Mouse (Mus musculus) left cerebral cortex, postnatal 14 days (tissue): ENCODE measurements at regions not wholly inside any gene's neighbourhood (a gene's known extent, or its start where the extent isn't known, plus 50 kb on each side); places are given as distances from the start of the nearest gene placed in this dataset.
"Not testable (repeated sequence)": the region's sequence is repeated elsewhere in the genome, so short reads cannot be mapped to it uniquely, and the experiment has no call there.

Experiments used
- DNase-seq, 2 experiments: peaks; one replicate each; pipeline ENCODE4 v3.0.0; 2021 to 2022; ENCODE audit warnings: low spot score in 2 of 2, mixed read lengths in 1 of 2
- intact Hi-C: fragments of 180-260 bp; cut with DNase I; formaldehyde crosslinking; loops from one replicate; pipeline ENCODE4 v1.15.1; 2025

DNA sequence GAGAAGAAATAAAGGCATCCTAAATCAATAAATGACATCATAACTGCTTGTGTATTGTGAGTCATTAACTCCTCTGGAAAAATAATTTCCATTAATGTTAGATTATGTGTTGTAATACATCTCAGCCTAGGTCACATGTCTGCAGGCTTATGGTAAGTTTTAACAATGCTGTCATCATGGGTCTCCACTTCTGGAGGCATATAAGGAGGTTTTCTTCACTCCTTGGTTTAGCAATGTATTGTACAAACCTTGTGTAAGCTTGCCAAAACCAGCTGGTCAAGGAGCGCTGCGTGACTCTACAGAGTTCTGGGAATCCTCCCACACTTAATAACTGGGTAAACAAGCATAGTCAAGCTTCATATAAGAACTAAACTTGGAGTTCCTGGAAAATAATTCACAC lies 529.5 kb upstream of the Hsf2 start:
- intact Hi-C loops = no loop called here
- DNase-seq = no peak

DNA sequence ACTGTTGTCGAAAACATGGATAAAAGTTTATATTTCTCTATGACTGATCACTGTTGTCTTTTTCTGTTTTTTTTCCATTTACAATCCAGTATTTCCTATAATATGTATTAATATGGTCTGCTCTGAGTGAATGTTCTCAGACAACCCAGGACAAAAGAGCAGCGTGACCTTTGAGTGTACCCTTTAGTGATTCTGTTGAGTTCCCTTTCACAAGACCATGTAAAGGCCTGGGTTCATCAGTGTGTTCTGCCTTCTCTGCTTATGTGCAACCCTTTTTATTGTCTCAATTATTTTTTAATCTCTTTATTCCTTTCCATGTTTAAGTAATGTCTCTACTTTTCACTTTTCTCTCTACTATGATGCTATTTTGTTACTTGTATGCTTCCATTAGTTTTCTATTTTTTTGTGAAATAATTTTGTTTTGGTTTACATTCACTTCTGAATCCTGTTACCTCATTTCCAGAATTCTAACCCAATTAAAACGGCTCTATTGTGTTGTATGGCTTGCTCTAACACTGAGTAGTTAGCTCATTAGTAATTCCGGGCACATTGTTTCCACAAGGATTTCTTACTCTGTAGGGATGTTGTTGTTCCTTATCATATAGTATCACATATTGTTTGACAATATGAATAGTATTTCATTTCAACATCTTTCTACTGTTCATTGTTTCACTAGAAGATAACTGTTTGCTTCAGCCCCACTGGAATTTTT lies 523.9 kb upstream of the Hsf2 start:
- intact Hi-C loops = no loop called here
- no peak for DNase-seq

DNA sequence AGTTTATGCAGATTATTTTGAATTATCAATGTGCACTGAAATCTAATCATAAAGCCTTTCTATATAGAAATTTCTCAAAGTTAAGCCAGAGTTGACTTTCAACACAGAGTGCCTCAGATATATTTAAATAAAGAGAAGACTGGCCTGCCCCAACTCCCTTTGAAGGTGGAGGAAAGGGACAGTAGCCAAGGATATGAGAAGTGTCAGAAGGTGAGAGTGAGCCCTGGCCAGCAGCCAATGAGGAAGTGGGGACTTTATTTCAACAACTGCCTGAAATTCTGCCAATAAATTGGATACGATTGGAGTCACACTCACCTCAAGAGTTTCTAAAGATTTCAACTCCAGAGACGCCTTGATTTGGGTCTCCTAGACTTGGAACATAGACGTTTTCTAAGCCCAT lies 523.0 kb upstream of the Hsf2 start:
- intact Hi-C loops = no loop called here
- DNase-seq = no peak

DNA sequence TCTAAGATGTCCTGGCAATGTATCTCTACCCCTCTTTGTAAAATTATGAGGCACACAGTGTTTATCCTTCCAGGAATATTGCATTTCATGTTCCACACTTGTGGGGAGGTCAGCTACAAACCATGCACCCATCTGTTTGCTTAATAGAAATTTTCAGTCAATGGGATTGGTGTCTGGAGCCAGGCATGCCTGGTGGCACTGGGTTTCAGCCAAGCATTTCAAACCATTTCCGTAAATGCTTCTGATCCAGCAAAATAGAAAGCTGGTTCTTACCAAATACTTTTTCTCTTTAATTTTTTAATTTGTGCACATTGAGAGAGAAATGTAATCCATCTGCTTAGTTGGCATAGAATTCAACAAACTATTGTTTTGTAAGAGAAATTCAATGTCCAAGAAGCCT lies 517.3 kb upstream of the Hsf2 start:
- intact Hi-C loops = no loop called here
- no peak for DNase-seq

DNA sequence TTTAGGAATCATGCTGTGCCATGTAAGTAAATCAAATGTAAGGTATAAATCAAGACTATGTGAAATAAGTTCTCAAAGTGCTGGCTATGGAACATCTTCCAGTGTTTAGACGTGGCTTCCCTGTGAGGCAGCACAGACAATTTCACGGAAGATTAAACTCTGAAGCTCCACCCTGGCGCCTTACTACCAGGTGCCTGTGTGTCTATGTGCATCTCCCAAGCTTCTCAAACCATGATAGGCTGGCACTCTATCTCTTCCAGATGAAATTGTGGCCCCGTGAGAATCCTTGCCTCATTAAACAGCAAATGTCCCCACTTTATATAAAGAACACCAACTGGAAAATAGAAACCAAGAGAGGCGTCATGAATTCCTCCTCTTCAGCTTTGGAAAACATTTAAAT lies 511.4 kb upstream of the Hsf2 start:
- no peak for DNase-seq
- intact Hi-C loops = no loop called here

DNA sequence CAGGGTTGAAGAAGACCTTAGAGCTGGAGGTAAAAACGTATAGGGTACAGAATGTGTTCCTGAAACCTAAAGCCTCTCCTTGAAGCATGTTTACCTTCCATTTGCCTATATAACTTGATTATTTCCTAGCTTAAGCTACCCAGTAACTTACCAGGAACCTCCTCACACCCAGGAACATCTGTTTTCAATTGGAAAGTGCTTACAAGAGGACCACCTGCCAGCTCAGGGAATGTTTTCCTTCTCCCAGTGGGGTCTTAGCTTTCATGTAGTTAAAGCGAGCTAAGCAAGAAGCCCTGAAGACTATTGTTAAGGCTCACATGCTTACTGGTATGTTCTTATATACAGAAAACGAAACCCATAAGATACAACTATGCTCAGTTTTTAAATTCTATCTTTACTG lies 506.6 kb upstream of the Hsf2 start:
- intact Hi-C loops = no loop called here
- DNase-seq = no peak

DNA sequence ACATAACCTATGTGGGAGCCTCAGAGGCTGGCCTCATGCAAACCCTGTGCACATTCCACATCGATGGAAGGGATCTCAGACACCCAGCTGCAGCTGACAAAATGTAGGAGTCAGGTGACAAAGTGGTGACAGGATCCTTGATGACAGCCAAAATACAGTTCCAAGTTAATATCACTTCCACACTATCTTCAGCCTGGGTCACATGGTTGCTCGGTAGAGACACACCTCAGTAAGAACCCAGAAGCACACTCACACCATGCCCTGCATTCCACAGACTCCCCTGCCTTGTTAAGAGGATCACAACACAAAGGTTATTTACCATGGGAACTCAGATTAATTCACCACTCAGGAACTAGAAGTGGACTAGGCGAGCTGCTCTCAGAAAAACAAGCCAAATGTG lies 505.4 kb upstream of the Hsf2 start:
- intact Hi-C loops = no loop called here
- peak in 1 of 2 experiments; percentile 15 for DNase-seq

DNA sequence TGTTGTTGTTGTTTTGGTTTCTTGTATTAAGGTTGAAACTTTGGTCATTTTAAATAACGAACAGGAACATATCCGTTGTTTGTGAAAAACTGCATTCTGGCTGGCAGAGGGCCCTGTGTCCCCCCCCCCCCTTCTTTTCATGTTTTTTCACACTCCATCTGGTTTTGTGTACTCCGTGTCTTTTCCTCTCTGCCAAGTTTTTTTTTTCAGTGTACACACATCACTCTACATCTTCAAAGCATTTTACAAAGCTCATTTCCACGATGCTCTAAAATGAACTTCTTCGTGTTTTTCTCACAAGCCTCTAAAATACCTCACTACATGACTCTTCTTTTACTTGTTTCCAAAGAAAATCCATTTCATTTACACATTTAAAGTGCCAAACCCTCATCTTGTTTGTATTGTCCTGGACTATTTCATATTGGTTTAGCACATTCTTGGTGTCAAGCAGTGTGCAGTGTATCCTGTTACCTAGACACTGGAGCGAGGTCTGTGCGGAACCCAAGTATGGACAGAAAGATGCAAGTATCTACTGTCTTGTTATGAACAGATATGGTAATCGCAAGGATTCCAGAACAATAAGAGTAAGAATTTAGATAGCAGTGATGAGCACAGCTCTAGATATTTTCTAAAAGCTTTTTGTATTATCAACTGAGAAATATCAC lies 503.5 kb upstream of the Hsf2 start:
- intact Hi-C loops = no loop called here
- DNase-seq = peak in 1 of 2 experiments; percentile 48

DNA sequence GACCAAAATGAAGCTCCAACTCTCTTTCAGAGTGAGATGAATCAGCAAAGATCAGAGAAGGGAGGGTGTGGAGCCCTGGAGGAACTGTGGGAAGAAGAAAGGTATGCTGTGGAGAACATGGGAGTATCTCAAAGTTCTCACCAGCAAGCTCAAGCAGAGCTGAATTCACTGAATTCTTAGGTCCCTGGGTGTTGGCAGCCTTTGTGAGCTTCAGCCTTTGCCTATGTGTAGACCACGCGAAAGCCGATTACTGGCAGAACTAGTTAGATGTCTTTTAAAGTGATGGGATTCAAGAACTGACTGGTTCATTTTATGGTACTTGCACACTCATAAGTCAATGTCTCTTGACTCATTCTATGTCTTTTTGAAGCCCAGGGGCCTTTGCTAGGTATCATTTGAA lies 491.2 kb upstream of the Hsf2 start:
- DNase-seq = no peak
- intact Hi-C loops = no loop called here

DNA sequence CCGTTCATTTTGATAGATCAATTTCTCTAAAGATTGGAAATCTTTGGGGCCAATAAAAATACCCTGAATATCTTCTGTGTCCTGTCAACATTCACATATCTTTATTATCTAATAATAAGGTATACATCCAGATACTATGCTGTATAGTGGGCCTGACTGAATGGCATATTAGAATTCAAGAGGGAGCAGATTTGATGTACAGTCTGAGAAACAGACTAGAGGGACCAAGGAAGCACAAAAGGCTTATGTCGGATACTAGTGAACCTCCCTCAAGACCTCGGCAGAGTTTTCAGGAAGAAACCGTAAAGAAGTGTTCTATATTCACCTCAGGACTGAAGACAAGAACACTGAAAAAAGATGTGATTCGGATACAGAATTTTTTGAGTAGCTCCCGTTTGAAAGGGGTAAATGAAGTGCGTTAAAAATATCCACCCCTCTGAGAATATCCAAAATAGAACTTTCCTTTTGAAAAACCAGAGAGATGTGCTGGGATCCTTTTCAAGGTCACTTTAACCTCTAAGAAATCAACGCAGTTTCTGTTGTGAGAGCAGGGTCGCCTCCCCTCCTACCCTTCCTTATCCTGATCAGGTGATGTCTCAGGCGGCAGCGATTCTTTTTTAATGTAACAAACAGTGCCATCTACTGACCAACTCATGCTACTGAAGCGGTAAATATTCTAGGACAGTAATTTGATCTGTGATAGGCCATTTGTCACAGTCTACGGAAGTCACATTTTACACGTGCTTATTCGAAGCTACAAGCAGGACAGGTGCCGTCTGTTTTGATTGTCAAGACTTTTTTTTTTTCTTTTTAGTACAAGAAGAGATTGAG lies 485.1 kb upstream of the Hsf2 start:
- DNase-seq = peak; percentile 63 to 71
- intact Hi-C loops = loop anchor here (2.0 kb wide), 1 partner anchor 624 kb away; the partner anchor contains the start of gene Gja1

DNA sequence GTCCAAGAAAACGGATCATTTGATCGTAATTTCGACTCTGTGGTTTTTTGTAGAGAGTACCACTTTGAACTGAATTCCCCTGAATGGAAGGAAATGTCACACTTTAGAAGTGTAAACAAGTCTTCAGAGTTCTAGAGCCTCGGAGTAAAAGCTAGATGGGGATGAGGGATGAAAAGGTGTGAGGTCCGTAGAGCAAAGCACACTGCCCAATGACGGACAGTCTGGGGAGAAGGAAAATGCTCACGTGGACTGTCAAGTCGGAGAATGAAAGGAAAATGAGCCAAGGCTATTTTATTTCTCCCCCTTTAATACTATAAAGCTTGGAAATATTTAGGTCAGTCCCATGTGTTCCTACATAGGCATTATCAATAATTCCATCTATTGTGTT lies 484.5 kb upstream of the Hsf2 start:
- intact Hi-C loops = loop anchor here (2.0 kb wide), 2 partner anchors 181 to 625 kb away; partner anchors contain the start of gene Gja1
- no peak for DNase-seq

DNA sequence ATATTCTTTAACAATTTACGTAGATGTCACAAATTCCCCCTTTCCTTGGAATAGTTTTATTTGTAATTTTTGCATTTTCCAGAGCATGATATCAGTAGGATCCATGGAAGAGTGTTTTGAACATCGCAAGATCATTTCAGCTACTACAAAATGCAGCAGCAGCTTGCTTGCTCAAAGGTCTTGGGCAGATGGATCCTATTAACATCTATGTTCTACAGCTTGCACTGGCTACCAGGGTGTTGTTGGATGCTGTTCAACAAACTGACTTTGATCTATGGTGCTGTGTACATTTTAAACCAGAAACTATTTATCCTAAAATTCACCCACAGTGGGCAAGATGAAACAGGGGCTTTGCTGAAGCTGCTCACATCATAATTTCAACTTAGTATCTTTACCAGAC lies 448.5 kb upstream of the Hsf2 start:
- intact Hi-C loops = no loop called here
- DNase-seq = peak in 1 of 2 experiments; percentile 0

DNA sequence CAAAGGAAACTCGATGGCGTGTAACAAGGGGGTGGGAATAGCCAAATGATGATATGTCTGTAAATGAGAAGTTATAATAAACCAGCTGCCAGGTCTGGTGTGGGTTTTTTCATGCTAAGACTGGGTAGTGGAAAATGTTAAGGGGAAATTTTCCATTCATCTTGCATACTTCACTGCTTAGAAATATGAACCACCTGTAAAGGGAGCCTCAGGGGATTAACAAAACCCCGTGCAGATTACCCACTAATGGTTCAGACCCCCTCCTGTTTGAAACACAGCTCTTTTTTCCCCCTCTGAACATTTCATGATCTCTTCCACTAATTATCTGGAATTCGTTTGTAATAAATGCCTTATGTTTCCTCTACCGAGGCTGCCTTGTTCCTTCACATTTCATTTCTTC lies 446.0 kb upstream of the Hsf2 start:
- no peak for DNase-seq
- intact Hi-C loops = no loop called here

DNA sequence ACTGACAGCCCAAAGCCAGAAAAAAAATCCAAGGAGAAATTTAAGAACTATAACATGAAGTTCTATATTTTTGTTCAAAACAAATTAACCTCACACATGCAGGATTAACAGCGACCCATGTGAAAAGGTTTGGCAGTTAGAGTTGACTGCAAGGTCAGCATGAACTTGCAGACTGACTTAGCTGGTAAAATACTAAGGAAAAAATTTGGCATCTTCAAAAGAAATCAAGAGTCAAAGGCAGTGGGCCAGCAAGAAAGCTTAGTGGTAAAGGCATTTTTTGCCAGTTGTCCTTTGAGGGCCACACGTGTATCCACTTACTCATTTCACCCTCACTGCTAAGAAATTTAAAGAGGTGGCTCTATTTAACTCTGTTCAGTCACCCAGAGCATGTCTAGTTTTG lies 440.2 kb upstream of the Hsf2 start:
- intact Hi-C loops = no loop called here
- no peak for DNase-seq

DNA sequence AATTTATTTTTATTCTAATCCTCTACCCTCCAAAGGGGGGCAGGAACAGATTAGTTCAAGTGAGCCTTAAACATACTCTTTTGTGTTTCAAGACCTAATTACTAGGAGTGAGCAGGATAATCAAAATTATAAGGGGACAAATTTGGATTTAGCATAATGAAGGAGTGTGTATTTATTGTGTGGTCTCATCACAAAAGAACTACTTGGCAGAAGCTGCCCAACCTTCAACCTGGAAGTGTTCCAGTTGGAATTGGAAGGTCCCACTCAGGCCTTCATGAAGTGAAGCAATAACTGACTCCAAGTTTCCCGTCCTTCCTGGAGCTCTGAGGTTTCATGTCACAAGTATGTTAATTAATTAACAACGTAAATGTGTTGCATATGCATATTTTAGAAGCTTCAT lies 439.3 kb upstream of the Hsf2 start:
- intact Hi-C loops = no loop called here
- peak in 1 of 2 experiments; percentile 3 for DNase-seq

DNA sequence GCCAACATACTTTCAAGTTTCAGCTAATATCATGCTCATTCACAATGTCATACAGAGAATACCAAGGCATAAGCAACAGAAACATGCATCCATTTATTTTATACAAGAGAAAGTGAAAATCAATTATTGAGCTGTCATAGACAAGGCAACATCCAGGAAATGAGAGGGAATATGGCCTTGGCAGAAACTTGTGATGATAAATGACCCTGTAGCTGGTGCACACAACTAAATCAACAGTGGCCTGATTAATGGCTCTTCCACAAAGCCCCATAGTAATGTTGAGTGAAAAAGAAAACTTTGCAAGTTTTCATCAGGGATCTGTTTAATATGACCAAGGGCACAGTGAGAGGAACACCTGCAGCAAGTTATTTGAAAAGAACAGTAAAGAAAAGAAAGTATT lies 438.5 kb upstream of the Hsf2 start:
- DNase-seq = no peak
- intact Hi-C loops = no loop called here

DNA sequence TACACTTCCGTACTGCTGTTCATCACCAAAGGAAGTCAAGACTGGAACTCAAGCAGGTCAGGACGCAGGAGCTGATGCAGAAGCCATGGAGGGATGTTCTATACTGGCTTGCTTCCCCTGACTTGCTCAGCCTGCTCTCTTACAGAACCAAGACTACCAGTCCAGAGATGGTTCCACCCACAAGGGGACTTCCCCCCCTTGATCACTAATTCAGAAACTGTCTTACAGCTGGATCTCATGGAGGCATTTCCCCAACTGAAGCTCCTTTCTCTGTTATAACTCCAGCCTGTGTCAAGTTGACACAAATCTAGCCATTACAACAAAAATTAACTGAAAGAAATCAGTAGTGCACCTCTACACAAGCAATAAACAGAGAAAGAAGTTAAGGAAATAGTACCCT lies 432.8 kb upstream of the Hsf2 start:
- DNase-seq, intact Hi-C loops: not testable (repeated sequence)

DNA sequence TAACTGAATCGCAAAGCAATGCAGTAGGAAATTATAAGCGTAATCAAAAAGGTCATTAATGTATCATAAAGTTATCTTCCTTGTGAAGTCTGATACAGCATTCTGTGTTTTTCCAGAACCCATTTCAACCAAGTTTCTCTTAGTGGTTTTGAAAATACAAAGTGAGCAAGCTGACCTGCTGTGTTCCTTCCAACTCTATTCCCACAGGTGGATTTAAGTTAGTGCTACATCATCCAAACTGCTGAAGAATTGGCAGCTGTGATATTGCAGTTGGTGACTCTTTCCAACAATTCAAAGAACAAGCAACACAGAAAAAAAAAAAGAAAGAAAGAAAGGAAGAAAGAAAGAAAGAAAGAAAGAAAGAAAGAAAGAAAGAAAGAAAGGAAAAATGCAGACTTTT lies 396.1 kb upstream of the Hsf2 start:
- intact Hi-C loops = no loop called here
- DNase-seq = no peak

DNA sequence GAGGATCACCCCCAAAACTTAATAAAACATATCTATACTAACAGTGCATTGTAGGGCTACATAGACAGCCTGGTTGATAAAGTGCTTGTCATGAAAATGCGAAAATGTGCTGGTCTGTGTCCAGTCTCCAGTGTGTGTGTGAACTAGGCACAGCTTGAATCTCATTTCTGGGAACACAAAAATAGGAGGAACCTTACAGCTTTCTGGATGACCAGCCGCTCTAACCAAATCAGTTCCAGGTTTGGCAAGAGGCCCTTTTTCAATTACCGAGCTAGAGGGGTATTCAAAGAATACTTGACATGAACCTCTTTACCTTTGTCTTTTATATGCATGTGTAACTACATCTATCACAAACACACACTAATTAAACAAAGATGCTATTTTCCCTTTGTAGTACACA lies 390.3 kb upstream of the Hsf2 start:
- DNase-seq = no peak
- intact Hi-C loops = no loop called here

DNA sequence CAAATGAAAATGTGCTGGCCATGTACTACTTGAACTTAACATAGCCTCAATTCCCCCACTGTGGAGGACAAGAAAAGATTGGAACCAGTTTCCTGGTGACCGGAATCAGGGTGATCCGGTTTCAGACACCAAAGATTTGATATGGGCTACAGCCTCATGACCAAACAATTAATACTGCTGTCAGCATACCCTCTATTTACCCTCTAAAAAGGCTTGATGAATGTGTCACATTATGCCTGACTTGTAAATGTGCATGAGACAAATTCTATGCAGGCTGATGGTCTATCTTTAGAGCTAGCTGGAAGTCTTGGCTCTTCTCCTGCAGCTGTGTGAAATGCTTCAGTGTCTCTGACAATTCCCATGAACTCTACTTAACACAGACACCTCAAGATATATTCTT lies 372.8 kb upstream of the Hsf2 start:
- peak in 1 of 2 experiments; percentile 3 for DNase-seq
- intact Hi-C loops = no loop called here
